ENCODE assay signal across 8 mouse cellular contexts in genomic region chr10:43451848-43452662, GRCm38 (mm10). TPM values are rescaled to one million over a fixed set of nuclear protein-coding genes. Genes with fewer than 3 reads are reported as not detected.
DNase-seq lines count a peak whose midpoint lies in the region; ATAC-seq lines count a peak whose summit lies in the region.

No protein-coding gene starts in this region.

- no peak overlapping the region for H3K27ac ChIP-seq in intestine, embryonic 15.5 days

- WGBS in intestine, embryonic 15.5 days: 24% methylated on average over 16 of the region's 16 CpGs

- 0 out of 2 replicates have a peak overlapping the region, but pooled peaks have one; percentile 15 for H3K4me3 ChIP-seq in intestine, embryonic 15.5 days (replicated peaks)

- H3K9ac ChIP-seq in intestine, embryonic 15.5 days: no peak overlapping the region

- H3K36me3 ChIP-seq in intestine, embryonic 15.5 days: no peaks in the 10 kb centered on the region

- ATAC-seq in intestine, embryonic 15.5 days: peak; percentile 93
- ATAC-seq in megakaryocyte-erythroid progenitor cell, adult 5-6 weeks (replicated peaks; ENCODE audit: low FRiP score, low TSS enrichment, poor library complexity, severe bottlenecking): peak; percentile 90
- ATAC-seq in monocyte, adult 5-6 weeks (replicated peaks; ENCODE audit: insufficient number of reproducible peaks, low FRiP score, low TSS enrichment, poor library complexity, severe bottlenecking): no peak

- 0 out of 2 replicates have a peak, but pooled peaks cover 2% of the 10 kb centered on the region for H3K4me1 ChIP-seq in intestine, embryonic 15.5 days (replicated peaks)

- H3K4me2 ChIP-seq in intestine, embryonic 15.5 days (replicated peaks): peak overlapping the region; percentile 51

- intact Hi-C loops in left cerebral cortex, postnatal 14 days (cut with DNase I): no loop called here

- H3K9me3 ChIP-seq in intestine, embryonic 15.5 days: no peaks in the 10 kb centered on the region

- no peaks in the 10 kb centered on the region for H3K27me3 ChIP-seq in intestine, embryonic 15.5 days (replicated peaks)

- peak; percentile 50 to 52 for DNase-seq in adrenal gland, adult 18-20 months (ENCODE audit: low spot score in 2 of 2)
- peak; percentile 90 for DNase-seq in embryo, embryonic 11 days
- DNase-seq in gastrocnemius, postnatal 25 days: peak; percentile 58
- DNase-seq in left cerebral cortex, postnatal 14 days (ENCODE audit: low spot score in 2 of 2): peak; percentile 83 to 86
- peak; percentile 71 to 72 for DNase-seq in right cerebral cortex, postnatal 36 days (ENCODE audit: low spot score in 2 of 2)

RNA-seq across cellular contexts. Expression of gene Bend3, which starts 26.6 kb away (rescaled TPM):
- total RNA-seq in adrenal gland, adult 18-20 months (2021): 1 to 10 TPM; 3.9 to 4.7 TPM
- total RNA-seq in gastrocnemius, postnatal 25 days (2021): 1 to 10 TPM; 2.9 to 3.6 TPM
- polyA plus RNA-seq in intestine, embryonic 15.5 days (2015; fragmentation: Nextera tagmentation; extraction: Ambion mirVana): 3.0 and 3.1 TPM in 2 replicates
- total RNA-seq in left cerebral cortex, postnatal 14 days (2021): 1 to 10 TPM; 4.5 to 4.9 TPM
- total RNA-seq in megakaryocyte-erythroid progenitor cell, adult 5-6 weeks (2014; fragmentation: Nextera tagmentation): 12.1 and 19.3 TPM in 2 replicates
- total RNA-seq in megakaryocyte-erythroid progenitor cell, adult 5-6 weeks (2017): 7.5 and 9.1 TPM in 2 replicates
- total RNA-seq in monocyte, adult 5-6 weeks (2017): 1.4 to 6.0 TPM (median 1.5 TPM) in 3 replicates
